In genomic region chr5:21169877-21170276, GRCm38 (mm10) we compare ENCODE assay signal across 28 mouse cellular contexts. TPM values are rescaled to one million over a fixed set of nuclear protein-coding genes. Genes with fewer than 3 reads are reported as not detected.
A peak's percentile ranks its signal among the peaks of the same experiment; 100 is the strongest.
DNase-seq lines count a peak whose midpoint lies in the region; ATAC-seq and TF ChIP-seq lines count a peak whose summit lies in the region.
"Had no signal": no experiment of that assay in that cellular context is flagged by ENCODE, and none has a peak within 500 bp of the region (broad histone marks: within the 10 kb centered on the region; RNA-seq: fewer than 3 reads in every experiment).

No protein-coding gene starts in this region.

- no peaks in the 10 kb centered on the region for H3K36me3 ChIP-seq in heart, embryonic 14.5 days (ENCODE audit: control insufficient read depth, insufficient read depth, low read length)
- no peaks in the 10 kb centered on the region for H3K36me3 ChIP-seq in lung, embryonic 15.5 days
- no peaks in the 10 kb centered on the region for H3K36me3 ChIP-seq in ES-E14 (ENCODE audit: control insufficient read depth, insufficient read depth, low read length, poor library complexity, severe bottlenecking)
- H3K36me3 ChIP-seq in hindbrain, embryonic 15.5 days = no peaks in the 10 kb centered on the region
- H3K36me3 ChIP-seq: embryonic facial prominence, embryonic 15.5 days; G1E; heart, embryonic 15.5 days; intestine, embryonic 15.5 days; limb, embryonic 13.5 days had no signal

- H3K4me3 ChIP-seq in heart, embryonic 14.5 days (ENCODE audit: control insufficient read depth in 1 of 2, insufficient read depth in 1 of 2, low read depth in 1 of 2, low read length in 2 of 2) = no peak overlapping the region
- H3K4me3 ChIP-seq in lung, embryonic 15.5 days = no peak overlapping the region
- no peak overlapping the region for H3K4me3 ChIP-seq in ES-E14 (ENCODE audit: insufficient read depth in 1 of 2, low read depth in 1 of 2, low read length in 2 of 2, poor library complexity in 1 of 2, severe bottlenecking in 1 of 2)
- no peak overlapping the region for H3K4me3 ChIP-seq in hindbrain, embryonic 15.5 days
- H3K4me3 ChIP-seq: embryonic facial prominence, embryonic 15.5 days; gastrocnemius, adult 2 months; heart, embryonic 15.5 days; intestine, embryonic 15.5 days; layer of hippocampus, adult 2 months; left cerebral cortex, adult 2 months; limb, embryonic 13.5 days had no signal

- no peaks in the 10 kb centered on the region for H3K27me3 ChIP-seq in heart, embryonic 14.5 days (ENCODE audit: control insufficient read depth, insufficient read depth, low read length)
- H3K27me3 ChIP-seq in lung, embryonic 15.5 days = no peaks in the 10 kb centered on the region
- no peaks in the 10 kb centered on the region for H3K27me3 ChIP-seq in hindbrain, embryonic 15.5 days
- H3K27me3 ChIP-seq: embryonic facial prominence, embryonic 15.5 days; heart, embryonic 15.5 days; intestine, embryonic 15.5 days; limb, embryonic 13.5 days; Patski had no signal

- in situ Hi-C loops in ES-E14 (cut with MboI; ENCODE audit: low sequenced_read_pairs in 2 of 2, unreplicated experiment in 2 of 2) = no loop called here

- no peaks in the 10 kb centered on the region for H3K9me3 ChIP-seq in heart, embryonic 14.5 days (ENCODE audit: control insufficient read depth, low read length)
- H3K9me3 ChIP-seq in lung, embryonic 15.5 days = no peaks in the 10 kb centered on the region
- no peaks in the 10 kb centered on the region for H3K9me3 ChIP-seq in ES-E14 (ENCODE audit: control insufficient read depth, insufficient read depth, low read depth, low read length)
- H3K9me3 ChIP-seq in hindbrain, embryonic 15.5 days = no peaks in the 10 kb centered on the region
- H3K9me3 ChIP-seq: embryonic facial prominence, embryonic 15.5 days; G1E; heart, embryonic 15.5 days; intestine, embryonic 15.5 days; limb, embryonic 13.5 days had no signal

- peak overlapping the region; percentile 22 to 24; a peak in 1 of 4 replicates for H3K27ac ChIP-seq in heart, embryonic 14.5 days (replicated peaks in 1 of 2; ENCODE audit: control insufficient read depth in 1 of 2, insufficient read depth in 1 of 2, low read depth in 2 of 2, low read length in 2 of 2)
- 0 out of 2 replicates have a peak overlapping the region, but pooled peaks have one; percentile 47 for H3K27ac ChIP-seq in lung, embryonic 15.5 days
- no peak overlapping the region for H3K27ac ChIP-seq in ES-E14 (ENCODE audit: insufficient read depth, low read depth, low read length, poor library complexity, severe bottlenecking)
- peak overlapping the region; percentile 76; the same call in 1 of the 2 replicates for H3K27ac ChIP-seq in hindbrain, embryonic 15.5 days (replicated peaks)
- H3K27ac ChIP-seq: embryonic facial prominence, embryonic 15.5 days; gastrocnemius, adult 2 months; heart, embryonic 15.5 days; intestine, embryonic 15.5 days; left cerebral cortex, adult 2 months had no signal

- no peak for DNase-seq in heart, postnatal 4 days
- no peak for DNase-seq in lung, postnatal 36 days
- DNase-seq in ES-E14 (ENCODE audit: low read depth, low spot score) = no peak
- DNase-seq: adrenal gland, postnatal 25 days; B cell, adult 2 months; cerebellum, adult 11-12 months; cerebellum, adult 9-11 months; gastrocnemius, adult 2 months; gastrocnemius, postnatal 36 days; kidney, postnatal 36 days; midbrain, embryonic 14.5 days; right cerebral cortex, adult 18-20 months; right cerebral cortex, postnatal 4 days; thymus, postnatal 4 days had no signal

- 80% methylated on average over 1 of the region's 1 CpGs for WGBS in heart, embryonic 14.5 days
- 87% methylated on average over 1 of the region's 1 CpGs for WGBS in lung, embryonic 15.5 days
- WGBS in hindbrain, embryonic 15.5 days = 76% methylated on average over 1 of the region's 1 CpGs

- no peak for ATAC-seq in heart, embryonic 14.5 days (ENCODE audit: insufficient number of reproducible peaks, insufficient read depth, low FRiP score, low read depth)
- ATAC-seq in lung, embryonic 15.5 days (ENCODE audit: borderline replicate concordance, extremely low read depth, low FRiP score, low TSS enrichment) = no peak
- ATAC-seq in hindbrain, embryonic 15.5 days (ENCODE audit: low FRiP score, low read depth) = no peak
- no peak for ATAC-seq in activated CD4-positive, CD25-positive, alpha-beta regulatory T cell, adult 4 months
- ATAC-seq: lung, postnatal 0 days; Patski had no signal

- H3K9ac ChIP-seq in heart, embryonic 14.5 days (ENCODE audit: low read length) = no peak overlapping the region
- no peak overlapping the region for H3K9ac ChIP-seq in lung, embryonic 15.5 days
- H3K9ac ChIP-seq in ES-E14 (ENCODE audit: insufficient read depth, low read depth, low read length, poor library complexity, severe bottlenecking) = no peak overlapping the region
- no peak overlapping the region for H3K9ac ChIP-seq in hindbrain, embryonic 15.5 days
- H3K9ac ChIP-seq: embryonic facial prominence, embryonic 15.5 days; heart, embryonic 15.5 days; intestine, embryonic 15.5 days; limb, embryonic 13.5 days had no signal

- H3K4me1 ChIP-seq in heart, embryonic 14.5 days (ENCODE audit: control insufficient read depth in 2 of 2, insufficient read depth in 2 of 2, low read length in 2 of 2) = no peaks in the 10 kb centered on the region
- peaks cover 4% of the 10 kb centered on the region; the same call in 1 of the 2 replicates for H3K4me1 ChIP-seq in lung, embryonic 15.5 days
- H3K4me1 ChIP-seq in ES-E14 (ENCODE audit: control insufficient read depth in 2 of 2, insufficient read depth in 2 of 2, low read length in 2 of 2, poor library complexity in 1 of 2) = no peaks in the 10 kb centered on the region; a peak in 1 of 4 replicates
- peaks cover 47% of the 10 kb centered on the region for H3K4me1 ChIP-seq in hindbrain, embryonic 15.5 days (replicated peaks)
- H3K4me1 ChIP-seq: heart, embryonic 15.5 days had no signal

- no peak overlapping the region for H3K4me2 ChIP-seq in heart, embryonic 14.5 days (ENCODE audit: low read length)
- H3K4me2 ChIP-seq in lung, embryonic 15.5 days = no peak overlapping the region
- no peak overlapping the region for H3K4me2 ChIP-seq in hindbrain, embryonic 15.5 days
- H3K4me2 ChIP-seq: embryonic facial prominence, embryonic 15.5 days; heart, embryonic 15.5 days; intestine, embryonic 15.5 days; limb, embryonic 13.5 days; liver, embryonic 11.5 days had no signal

TF ChIP-seq in ES-E14, 5 proteins besides CTCF, POLR2A, EP300 and RAD21:
- TF ChIP-seq ZC3H11A (IDR thresholded peaks at IDR 0.05; ENCODE audit: borderline replicate concordance, low read depth, low read length) (no peak), CHD2 (IDR thresholded peaks at IDR 0.05; ENCODE audit: low read depth, low read length) (no peak), MAFK (IDR thresholded peaks at IDR 0.05; ENCODE audit: insufficient read depth, low read depth, low read length) (peak; percentile 71; the same call in 1 of the 2 replicates)
TF ChIP-seq in ES-E14: peak in this region for 1.

RNA-seq across cellular contexts. Expression of gene Gsap, which starts 16.2 kb away (rescaled TPM):
- polyA plus RNA-seq in heart, embryonic 14.5 days (2014; fragmentation: Nextera tagmentation; extraction: Ambion mirVana) = 2.3 and 2.8 TPM in 2 replicates
- total RNA-seq in heart, postnatal 4 days (2021) = 1 to 10 TPM; 4.1 to 5.7 TPM
- polyA plus RNA-seq in lung, embryonic 15.5 days (2015; fragmentation: Nextera tagmentation; extraction: Ambion mirVana) = 2.8 and 3.2 TPM in 2 replicates
- 2.8 and 4.2 TPM in 2 replicates for total RNA-seq in ES-E14 (2012; rRNA removed)
- polyA plus RNA-seq in hindbrain, embryonic 15.5 days (2015; fragmentation: Nextera tagmentation; extraction: Ambion mirVana) = 12.4 and 14.0 TPM in 2 replicates
- polyA plus RNA-seq in activated CD4-positive, CD25-positive, alpha-beta regulatory T cell, adult 4 months (2017; shearing (Covaris generic)) = 10 to 100 TPM; 36.6 to 38.8 TPM
- polyA plus RNA-seq: G1E had no signal
